Mouse (Mus musculus) liver, embryonic 11.5 days (tissue): ENCODE data around the gene Lad1. TPM values are rescaled to one million over a fixed set of nuclear protein-coding genes. Genes with fewer than 3 reads are reported as not detected.

Experiments
- ATAC-seq: fragments of 200-750 bp; cut with Nextera tagmentation; replicated peaks from 2 replicates; pipeline ENCODE4 v1.8.0; 2017; ENCODE audit warnings: moderate number of reproducible peaks, mild to moderate bottlenecking, moderate TSS enrichment, moderate library complexity; ENCODE audit not compliant: low FRiP score
- DNase-seq: peaks from one replicate; pipeline ENCODE4 v3.0.0-alpha.2; 2017; ENCODE audit warnings: low spot score
- H3K27ac ChIP-seq: fragments of 300-500 bp; sonication (generic); 2 replicates; pipeline ENCODE4 v1.5.1; 2014; ENCODE audit warnings: mild to moderate bottlenecking, low read depth, low read length, control low read depth
- H3K27me3 ChIP-seq: fragments of 300-500 bp; sonication (generic); replicated peaks from 2 replicates; pipeline ENCODE4 v1.6.1; 2014; ENCODE audit warnings: low read length, mixed read lengths; ENCODE audit not compliant: control insufficient read depth, insufficient read depth
- H3K36me3 ChIP-seq: fragments of 300-500 bp; sonication (generic); 2 replicates; pipeline ENCODE4 v1.6.1; 2014; ENCODE audit warnings: mild to moderate bottlenecking, low read length, moderate library complexity, mixed read lengths; ENCODE audit not compliant: control insufficient read depth, insufficient read depth
- H3K4me1 ChIP-seq: fragments of 300-500 bp; sonication (generic); replicated peaks from 2 replicates; pipeline ENCODE4 v1.6.1; 2014; ENCODE audit warnings: low read length, mixed read lengths; ENCODE audit not compliant: control insufficient read depth, insufficient read depth
- H3K4me2 ChIP-seq: fragments of 300-500 bp; sonication (generic); 2 replicates; pipeline ENCODE4 v1.6.1; 2014; ENCODE audit warnings: mild to moderate bottlenecking, control low read depth, moderate library complexity
- H3K4me3 ChIP-seq: fragments of 300-500 bp; sonication (generic); 2 replicates; pipeline ENCODE4 v1.5.1; 2014; ENCODE audit warnings: low read depth, low read length, control low read depth
- H3K9ac ChIP-seq: fragments of 300-500 bp; sonication (generic); 2 replicates; pipeline ENCODE4 v1.6.1; 2014; ENCODE audit warnings: low read depth, low read length, control low read depth
- H3K9me3 ChIP-seq: fragments of 300-500 bp; sonication (generic); 2 replicates; pipeline ENCODE4 v1.6.1; 2016; ENCODE audit warnings: low read length, inconsistent platforms, mixed read lengths; ENCODE audit not compliant: control insufficient read depth
- WGBS: fragments of 180-500 bp; shearing (Covaris S2); extraction: QIAGEN DNeasy Blood & Tissue Kit; methylation state at CpG from one replicate; pipeline ENCODE4 v1.1.7; 2014; 5-methylcytosine and 5-hydroxymethylcytosine counted together
- polyA plus RNA-seq: library from polyadenylated mRNA; unstranded; fragments of >200 nt; fragmentation: Nextera tagmentation; extraction: Ambion mirVana; gene quantifications from 2 replicates; pipeline ENCODE4 v1.2.1, GENCODE M21; 2014

Gene Lad1
- polyA plus RNA-seq, 1 experiment from 2014 or later: 1.7 TPM

DNA sequence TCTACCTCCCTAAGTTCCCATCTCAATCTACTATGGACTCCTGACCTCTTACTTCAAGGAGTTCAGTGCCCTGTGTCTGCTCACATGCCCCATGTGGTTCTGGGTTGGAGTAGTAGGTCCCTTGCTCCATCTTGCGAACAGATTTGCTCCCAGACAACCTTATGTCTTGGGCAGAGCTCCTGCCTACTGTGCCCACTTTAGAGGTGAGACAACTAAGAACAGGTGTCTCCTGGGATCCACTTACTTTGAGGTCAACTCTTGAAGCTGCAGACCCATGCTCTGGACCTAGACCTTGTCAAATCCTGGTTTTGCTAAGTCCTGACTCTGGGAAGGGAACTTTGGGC is 36.9 kb downstream of the Lad1 start:
- Histone ChIP-seq H3K27me3 (no peaks in the 10 kb centered on the region), H3K9ac (no peak overlapping the region), H3K9me3 (no peaks in the 10 kb centered on the region), H3K4me1 (peaks cover 44% of the 10 kb centered on the region), H3K4me3 (no peak overlapping the region), H3K27ac (no peak overlapping the region), H3K4me2 (no peak overlapping the region), H3K36me3 (no peaks in the 10 kb centered on the region)
- ATAC-seq (no peak), DNase-seq (no peak)
- WGBS: 81% methylated on average over 1 of the region's 1 CpGs

DNA sequence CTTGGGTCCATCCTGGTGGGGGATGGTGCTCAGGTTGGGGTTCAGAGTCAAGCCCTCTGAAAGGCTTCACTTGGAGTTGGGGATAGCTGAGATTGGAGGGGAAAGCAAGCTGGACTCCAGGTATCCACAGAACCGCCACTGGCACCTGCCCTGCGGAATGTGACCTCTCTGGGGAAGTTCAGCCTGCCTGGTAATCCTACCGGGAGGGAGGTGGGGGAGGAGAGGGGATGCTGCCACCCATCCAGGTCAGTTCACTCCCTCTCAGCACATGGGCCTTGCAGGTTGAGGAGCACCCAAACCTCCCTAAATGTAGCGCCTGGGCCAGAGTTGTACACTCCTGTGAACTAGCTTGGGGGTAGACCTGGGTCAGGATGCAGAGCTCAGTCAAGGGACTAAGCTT is 37.7 kb downstream of the Lad1 start:
- no peaks in the 10 kb centered on the region for H3K27me3 ChIP-seq
- H3K4me1 ChIP-seq: peaks cover 43% of the 10 kb centered on the region
- H3K9ac ChIP-seq: no peak overlapping the region
- H3K4me2 ChIP-seq: no peak overlapping the region
- H3K9me3 ChIP-seq: no peaks in the 10 kb centered on the region
- H3K36me3 ChIP-seq: no peaks in the 10 kb centered on the region
- no peak overlapping the region for H3K4me3 ChIP-seq
- WGBS: 63% methylated on average over 4 of the region's 4 CpGs
- DNase-seq: no peak
- no peak overlapping the region for H3K27ac ChIP-seq
- no peak for ATAC-seq

DNA sequence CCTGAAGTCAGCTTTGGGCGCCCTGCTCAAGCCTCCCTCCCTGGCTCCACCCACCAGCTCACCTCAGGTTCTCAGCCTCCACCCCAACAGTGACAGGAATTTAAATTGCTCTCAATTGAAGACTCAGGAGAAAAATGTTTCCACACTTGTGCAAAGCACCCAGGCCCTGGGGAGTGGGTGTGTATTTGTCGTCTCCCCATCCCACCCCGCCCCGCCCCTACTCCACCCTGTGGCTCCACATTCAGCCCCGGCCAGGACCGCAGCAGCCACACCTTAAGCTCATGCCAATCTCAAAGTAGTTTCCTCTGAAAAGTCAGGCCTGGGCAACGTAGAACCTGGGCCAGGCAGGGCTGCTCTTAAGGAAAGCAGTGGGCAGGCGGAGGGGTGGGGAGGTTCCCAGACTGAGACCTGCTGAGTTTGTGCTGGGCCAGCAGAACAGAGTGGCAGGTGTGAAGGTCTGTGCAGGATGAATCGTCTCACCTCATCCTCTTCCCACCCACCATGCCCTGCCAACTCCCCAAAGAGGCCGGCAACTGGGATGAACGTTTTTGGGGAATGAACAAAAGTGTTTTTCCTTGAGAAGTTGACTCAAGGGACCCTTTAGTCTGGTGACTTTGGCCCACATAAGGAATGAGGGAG is 38.9 kb downstream of the Lad1 start:
- DNase-seq (no peak), ATAC-seq (no peak)
- 54% methylated on average over 11 of the region's 11 CpGs for WGBS
- Histone ChIP-seq H3K9ac (no peak overlapping the region), H3K27ac (no peak overlapping the region), H3K36me3 (no peaks in the 10 kb centered on the region), H3K27me3 (no peaks in the 10 kb centered on the region), H3K4me3 (no peak overlapping the region), H3K4me2 (no peak overlapping the region), H3K4me1 (peaks cover 31% of the 10 kb centered on the region), H3K9me3 (no peaks in the 10 kb centered on the region)

DNA sequence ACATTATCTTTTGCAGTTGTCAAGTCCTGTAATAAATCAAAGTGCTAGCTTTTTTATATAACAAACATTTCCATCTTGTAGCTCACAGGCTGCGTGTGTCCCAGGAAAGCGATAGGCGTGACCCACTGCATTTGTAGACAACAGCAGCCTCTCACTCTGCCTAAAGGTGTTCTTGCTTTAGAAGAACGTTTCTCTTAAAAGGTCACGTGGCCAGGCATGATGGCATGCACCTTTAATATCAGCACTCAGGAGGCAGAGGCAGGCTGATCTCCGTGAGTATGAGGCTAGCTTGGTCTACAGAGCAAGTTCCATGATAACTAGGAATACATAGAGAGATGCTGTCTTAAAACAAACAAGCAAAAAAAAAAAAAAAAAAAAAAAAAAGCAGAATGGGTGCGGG is 40.1 kb downstream of the Lad1 start:
- H3K4me2 ChIP-seq: no peak overlapping the region
- H3K4me1 ChIP-seq: peaks cover 22% of the 10 kb centered on the region
- no peaks in the 10 kb centered on the region for H3K36me3 ChIP-seq
- H3K9ac ChIP-seq: no peak overlapping the region
- 86% methylated on average over 7 of the region's 7 CpGs for WGBS
- H3K9me3 ChIP-seq: no peaks in the 10 kb centered on the region
- ATAC-seq: no peak
- no peak overlapping the region for H3K27ac ChIP-seq
- no peak overlapping the region for H3K4me3 ChIP-seq
- DNase-seq: no peak
- no peaks in the 10 kb centered on the region for H3K27me3 ChIP-seq

DNA sequence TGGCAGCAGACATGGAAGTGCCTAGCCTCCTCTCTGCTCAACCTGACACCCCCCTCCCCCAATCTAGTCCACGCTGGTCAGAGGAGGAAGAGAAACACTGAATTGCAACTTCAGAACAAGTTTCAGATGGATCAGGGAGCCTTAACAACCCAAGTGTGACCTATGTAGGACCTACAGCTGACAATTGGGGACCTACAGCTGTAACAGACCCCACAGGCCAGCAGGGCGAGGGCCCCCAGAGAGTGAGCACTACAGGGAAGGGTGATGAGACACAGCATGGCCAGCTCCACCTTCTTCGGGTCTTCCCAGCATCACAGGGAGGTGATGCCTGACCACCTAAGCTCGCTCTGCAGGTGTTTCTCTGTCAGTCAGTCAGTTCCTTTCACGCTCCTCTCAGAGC is 42.7 kb downstream of the Lad1 start:
- H3K36me3 ChIP-seq: no peaks in the 10 kb centered on the region
- no peak overlapping the region for H3K4me2 ChIP-seq
- DNase-seq: no peak
- no peak for ATAC-seq
- no peak overlapping the region for H3K27ac ChIP-seq
- H3K4me3 ChIP-seq: no peak overlapping the region
- H3K27me3 ChIP-seq: 0 out of 2 replicates have a peak, but pooled peaks cover 2% of the 10 kb centered on the region
- no peak overlapping the region for H3K9ac ChIP-seq
- 69% methylated on average over 5 of the region's 5 CpGs for WGBS
- no peaks in the 10 kb centered on the region for H3K9me3 ChIP-seq
- H3K4me1 ChIP-seq: peaks cover 8% of the 10 kb centered on the region

DNA sequence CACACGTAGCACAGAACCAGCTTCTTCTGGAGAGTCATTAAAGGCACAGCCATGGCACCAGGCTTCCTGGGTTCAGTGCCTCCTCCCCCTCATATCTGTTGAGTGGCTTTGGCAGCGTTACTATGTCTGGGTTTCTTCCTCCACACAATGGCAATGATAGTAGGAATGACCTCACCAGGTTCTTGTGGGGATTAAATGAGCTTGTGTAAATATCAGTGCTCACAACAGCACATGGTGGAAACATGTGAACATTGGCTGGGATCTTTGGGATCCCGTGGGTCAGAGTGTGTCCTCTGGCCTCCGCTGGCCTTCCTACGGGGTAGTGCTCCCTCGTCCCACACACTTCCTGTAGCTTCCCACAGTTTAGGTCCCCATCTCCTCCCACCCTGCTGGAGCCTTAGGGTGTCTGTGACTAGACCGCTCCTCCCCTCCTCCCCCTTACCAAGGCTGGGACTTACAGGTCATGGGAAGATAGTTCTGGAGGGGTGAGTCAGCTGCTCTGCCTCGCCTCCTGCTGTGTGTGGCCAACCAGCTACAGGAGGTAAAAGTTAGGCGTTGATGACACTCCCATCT is 43.7 kb downstream of the Lad1 start:
- ATAC-seq (0 out of 2 replicates have a peak, but pooled peaks have one; percentile 31), DNase-seq (no peak)
- Histone ChIP-seq H3K9ac (no peak overlapping the region), H3K4me1 (peaks cover 4% of the 10 kb centered on the region), H3K4me2 (no peak overlapping the region), H3K4me3 (no peak overlapping the region), H3K27me3 (0 out of 2 replicates have a peak, but pooled peaks cover 2% of the 10 kb centered on the region), H3K27ac (no peak overlapping the region), H3K9me3 (no peaks in the 10 kb centered on the region), H3K36me3 (no peaks in the 10 kb centered on the region)
- 54% methylated on average over 9 of the region's 9 CpGs for WGBS

DNA sequence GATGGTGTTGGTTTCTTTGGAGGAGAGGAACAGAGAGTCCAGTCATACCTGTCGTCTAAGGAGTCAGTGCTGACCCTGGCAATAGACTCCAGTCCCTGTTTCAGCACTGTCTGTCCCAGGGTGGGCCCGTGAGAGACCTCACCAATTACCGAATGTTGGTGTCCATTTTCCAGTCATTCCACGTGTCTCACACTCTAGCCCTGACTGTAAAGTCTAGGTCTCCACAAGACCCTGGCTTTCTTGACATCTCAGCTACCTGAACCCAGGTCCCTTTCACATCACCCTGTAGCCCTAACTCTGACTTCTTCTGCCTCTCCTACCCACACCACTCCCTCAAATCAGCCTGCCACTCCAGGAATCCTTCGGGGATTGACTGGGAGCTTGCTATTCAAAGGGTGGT is 44.2 kb downstream of the Lad1 start:
- H3K9ac ChIP-seq: no peak overlapping the region
- ATAC-seq (no peak), DNase-seq (no peak)
- H3K27ac ChIP-seq: no peak overlapping the region
- whole genome bisulfite sequencing: 72% methylated on average over 5 of the region's 5 CpGs
- H3K4me3 ChIP-seq: no peak overlapping the region
- H3K27me3 ChIP-seq: 0 out of 2 replicates have a peak, but pooled peaks cover 2% of the 10 kb centered on the region
- H3K4me1 ChIP-seq: no peaks in the 10 kb centered on the region; the same call in 1 of the 2 replicates
- H3K9me3 ChIP-seq: no peaks in the 10 kb centered on the region
- H3K4me2 ChIP-seq: no peak overlapping the region
- no peaks in the 10 kb centered on the region for H3K36me3 ChIP-seq

DNA sequence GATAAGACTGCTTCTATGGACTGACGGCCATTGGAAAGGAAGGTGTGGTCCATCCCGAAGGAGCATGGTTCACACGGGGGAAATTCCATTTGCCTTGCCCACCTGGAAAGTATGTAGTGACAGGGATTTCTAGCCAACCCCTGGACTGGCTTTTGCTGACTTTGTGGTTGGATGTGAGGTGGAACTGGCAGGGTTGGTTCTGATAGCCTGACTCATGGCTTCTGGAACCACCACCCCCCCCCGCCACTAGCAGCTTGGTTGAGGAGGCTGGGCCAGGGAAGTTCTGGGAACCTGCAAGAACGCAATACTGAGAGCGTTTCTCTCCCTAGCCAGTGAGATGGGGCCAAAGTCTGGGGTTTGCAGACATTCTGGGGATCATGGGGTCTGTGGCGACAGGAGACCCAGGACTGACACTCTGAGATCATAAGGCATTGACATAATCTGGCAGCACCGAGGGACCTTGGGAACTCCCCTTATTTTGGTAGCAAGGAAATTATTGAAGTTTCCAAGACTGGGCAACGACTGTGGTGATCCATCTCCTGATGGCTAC is 45.5 kb downstream of the Lad1 start:
- no peak overlapping the region for H3K4me2 ChIP-seq
- H3K27me3 ChIP-seq: 0 out of 2 replicates have a peak, but pooled peaks cover 2% of the 10 kb centered on the region
- 66% methylated on average over 9 of the region's 9 CpGs for WGBS

DNA sequence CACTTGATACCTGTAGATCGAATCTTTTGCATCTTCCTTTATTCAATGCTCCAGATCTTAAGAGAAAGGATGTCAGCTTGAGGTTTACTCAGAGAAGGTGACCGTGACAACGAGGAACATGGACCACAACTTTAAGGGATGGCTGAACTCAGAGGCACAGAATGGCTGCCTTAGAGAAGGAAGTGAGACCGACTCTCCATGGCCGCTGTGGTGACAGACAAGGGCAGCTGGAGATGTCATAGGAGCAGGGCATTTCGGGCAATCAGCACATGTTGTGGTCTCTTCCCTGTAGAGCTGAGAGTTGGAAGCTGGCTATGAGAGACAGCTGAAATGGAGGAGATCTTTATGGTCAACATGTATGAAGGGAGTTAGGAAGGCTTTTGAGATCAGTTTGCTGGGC is 46.4 kb downstream of the Lad1 start:
- 70% methylated on average over 6 of the region's 6 CpGs for whole genome bisulfite sequencing
- no peak for DNase-seq
- H3K4me2 ChIP-seq: no peak overlapping the region
- ATAC-seq: no peak
- H3K9me3 ChIP-seq: no peaks in the 10 kb centered on the region
- no peak overlapping the region for H3K27ac ChIP-seq
- no peak overlapping the region for H3K9ac ChIP-seq
- H3K36me3 ChIP-seq: no peaks in the 10 kb centered on the region
- H3K4me1 ChIP-seq: no peaks in the 10 kb centered on the region
- 0 out of 2 replicates have a peak, but pooled peaks cover 2% of the 10 kb centered on the region for H3K27me3 ChIP-seq
- no peak overlapping the region for H3K4me3 ChIP-seq

More for the DNA sequence above, 45.5 kb downstream of the Lad1 start:
- no peaks in the 10 kb centered on the region for H3K4me1 ChIP-seq
- no peak overlapping the region for H3K27ac ChIP-seq
- H3K36me3 ChIP-seq: no peaks in the 10 kb centered on the region
- H3K9me3 ChIP-seq: no peaks in the 10 kb centered on the region
- no peak overlapping the region for H3K4me3 ChIP-seq
- H3K9ac ChIP-seq: no peak overlapping the region
- no peak for DNase-seq
- no peak for ATAC-seq
